Mouse (Mus musculus) left cerebral cortex, postnatal 4 days (tissue): ENCODE results near the gene 9430097D07Rik. TPM values are rescaled to one million over a fixed set of nuclear protein-coding genes. Genes with fewer than 3 reads are reported as not detected.

Experiments
- DNase-seq: peaks from one replicate; pipeline ENCODE4 v3.0.0-alpha.2; 2022
- intact Hi-C: fragments of 180-260 bp; cut with DNase I; formaldehyde crosslinking; loops from one replicate; pipeline ENCODE4 v1.15.1; 2025
- total RNA-seq, 2 experiments: library from RNA; stranded (reverse); gene quantifications; 2 replicates each; pipeline ENCODE4 v1.2.3; 2021

Gene 9430097D07Rik
- total RNA-seq, 2 experiments from 2014 or later, result 0.62 to 0.84 TPM

DNA sequence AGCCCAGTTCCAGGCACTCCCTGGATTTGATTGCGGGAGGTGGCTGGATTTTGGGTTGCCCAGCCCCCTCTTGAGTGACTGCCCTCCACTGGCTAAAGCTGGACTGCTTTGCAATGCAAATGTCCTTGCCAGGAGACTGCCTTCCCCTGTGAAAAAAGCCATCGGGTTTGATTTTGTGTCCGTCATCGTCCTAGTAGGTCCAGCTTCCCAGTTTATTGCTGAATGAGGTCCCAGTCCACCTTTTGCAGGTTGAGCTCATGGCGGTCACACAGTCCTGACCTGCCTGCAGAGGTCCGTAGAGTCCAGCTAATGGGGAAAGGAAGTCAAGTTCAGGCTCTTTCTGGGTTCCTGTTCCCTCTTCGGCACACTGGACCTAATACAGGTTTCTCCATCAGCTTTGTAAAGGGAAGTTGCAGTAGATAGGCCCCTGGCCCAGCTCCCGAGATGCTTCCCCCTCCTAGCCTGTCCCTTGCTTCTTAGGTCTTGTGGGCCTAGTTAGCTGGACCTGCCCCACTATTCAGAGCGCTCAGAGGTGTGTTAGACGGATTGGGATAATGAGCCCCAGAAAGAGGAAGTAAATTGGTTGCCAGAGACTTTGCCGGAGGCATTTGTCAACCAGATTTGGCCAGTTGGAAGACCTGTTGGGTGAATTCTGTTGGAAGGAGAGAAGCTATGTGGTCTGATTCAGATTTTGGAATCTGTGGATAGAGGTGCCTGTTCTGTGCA is 38.7 kb downstream of the 9430097D07Rik start:
- intact Hi-C loops, result no loop called here
- peak; percentile 56 for DNase-seq

DNA sequence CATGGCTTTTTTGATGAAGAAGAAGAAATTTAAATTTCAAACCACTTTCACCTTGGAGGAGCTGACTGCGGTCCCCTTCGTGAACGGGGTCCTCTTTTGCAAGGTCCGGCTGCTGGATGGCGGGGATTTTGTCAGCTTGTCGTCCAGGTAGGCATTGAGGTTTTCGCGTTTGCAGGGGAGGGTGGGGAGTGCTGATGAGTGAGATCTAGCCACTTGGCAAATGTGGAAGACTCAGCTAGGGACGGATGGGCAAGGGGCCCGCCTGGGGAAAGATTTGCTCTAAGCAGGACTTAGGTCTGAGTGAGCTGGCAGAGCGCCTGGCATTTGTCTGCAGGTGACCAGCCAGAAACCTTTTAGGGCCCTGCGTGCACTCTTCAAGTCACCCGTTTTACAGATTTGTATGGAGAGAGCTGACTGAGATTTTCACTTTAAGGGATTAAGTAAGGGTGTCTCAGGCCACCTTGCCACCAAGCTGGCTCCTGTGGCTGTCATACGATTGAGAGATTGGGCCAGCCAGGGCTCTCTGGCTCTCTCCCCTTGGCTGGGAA is 39.3 kb downstream of the 9430097D07Rik start:
- peak; percentile 65 for DNase-seq
- intact Hi-C loops, result no loop called here

DNA sequence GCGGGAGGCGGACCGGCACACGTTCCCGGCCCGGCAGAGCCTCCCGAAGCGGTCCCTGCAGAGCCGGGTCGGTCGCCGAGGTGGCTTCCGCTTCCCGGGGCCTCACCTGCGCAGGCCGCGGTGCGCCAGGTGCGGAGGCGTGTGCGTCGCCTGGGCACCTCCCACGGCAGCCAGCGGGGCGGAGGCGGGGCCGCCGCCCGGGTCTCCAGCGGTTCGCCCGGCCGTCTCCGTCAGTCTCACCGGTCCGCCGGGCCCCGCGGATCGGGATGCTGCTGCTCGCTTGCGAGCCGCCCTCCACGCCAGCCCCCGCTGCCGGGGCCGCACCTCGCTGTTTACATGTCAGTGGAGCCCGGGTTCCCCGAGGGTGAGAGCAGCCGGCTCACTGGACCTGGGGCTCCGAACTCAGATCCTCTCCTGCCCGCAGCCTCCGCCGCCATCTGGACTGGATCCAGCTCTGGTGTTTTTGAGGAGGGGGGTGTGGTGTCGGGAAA is 39.9 kb downstream of the 9430097D07Rik start:
- intact Hi-C loops, result no loop called here

GRCm38 (mm10) chr2:32534733-32535471 is 40.6 kb downstream of the 9430097D07Rik start, which contains the start of gene Fam102a:
Fam102a (plus strand) TSS chr2:32535332.
- intact Hi-C loops, result no loop called here
- peak; percentile 100 for DNase-seq

More for the DNA sequence above, 39.9 kb downstream of the 9430097D07Rik start:
- peak; percentile 68 for DNase-seq

DNA sequence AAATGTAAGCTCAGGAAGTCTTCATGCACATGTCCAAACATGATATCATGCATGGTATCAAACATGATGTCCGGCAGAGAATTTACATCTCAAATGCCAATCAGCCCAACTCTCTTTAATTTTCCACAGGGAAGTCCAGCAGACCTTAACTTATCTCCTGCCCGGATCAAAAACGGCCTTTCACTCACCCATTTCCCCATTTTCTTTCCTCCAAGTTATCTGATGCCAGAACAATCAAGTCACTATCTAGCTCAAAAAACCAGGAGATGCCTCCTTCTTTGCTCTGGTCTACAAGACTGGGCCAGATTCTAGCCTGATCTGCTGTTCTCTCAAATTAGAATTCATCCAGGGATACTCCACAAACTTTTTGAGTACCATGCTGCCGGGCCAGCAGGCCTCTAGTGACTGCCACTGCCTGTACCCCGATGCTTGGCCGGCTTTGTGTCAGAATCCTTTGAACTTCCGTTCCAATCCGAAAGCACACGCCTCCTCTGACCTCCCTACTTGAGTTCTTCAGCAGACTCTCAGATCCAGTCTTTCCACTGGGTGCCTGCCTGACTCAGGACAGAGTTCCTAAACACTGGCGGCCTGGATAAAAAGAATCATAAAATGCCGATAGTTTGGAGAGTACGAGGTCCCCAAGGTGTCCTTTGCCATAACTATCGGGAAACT is 41.3 kb downstream of the 9430097D07Rik start:
- intact Hi-C loops, result no loop called here
- peak; percentile 24 for DNase-seq

- intact Hi-C loops, result no loop called here
These were observed 42.3 kb downstream of the 9430097D07Rik start for GRCm38 (mm10) chr2:32533163-32533562.

DNA sequence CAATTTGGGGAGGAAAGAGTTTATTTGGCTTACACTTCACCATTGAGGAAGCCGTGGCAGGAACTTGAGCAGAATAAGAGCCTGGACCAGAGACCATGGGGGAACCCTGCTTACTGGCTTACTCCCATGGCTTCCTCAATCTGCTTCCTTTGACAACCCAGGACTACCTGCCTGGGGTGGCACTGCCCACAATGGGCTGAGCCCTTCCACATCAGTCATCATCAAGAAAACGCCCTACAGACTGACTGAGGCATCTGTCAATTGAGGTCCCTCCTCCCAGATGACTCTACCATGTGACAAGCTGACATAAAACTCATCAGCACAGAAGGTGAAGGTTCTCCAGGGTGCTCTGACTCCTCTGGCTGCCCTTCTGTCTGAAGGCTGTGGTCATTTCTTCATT is 45.0 kb downstream of the 9430097D07Rik start:
- no peak for DNase-seq
- intact Hi-C loops, result no loop called here

More at GRCm38 (mm10) chr2:32533163-32533562, 42.3 kb downstream of the 9430097D07Rik start:
- DNase-seq, result no peak

DNA sequence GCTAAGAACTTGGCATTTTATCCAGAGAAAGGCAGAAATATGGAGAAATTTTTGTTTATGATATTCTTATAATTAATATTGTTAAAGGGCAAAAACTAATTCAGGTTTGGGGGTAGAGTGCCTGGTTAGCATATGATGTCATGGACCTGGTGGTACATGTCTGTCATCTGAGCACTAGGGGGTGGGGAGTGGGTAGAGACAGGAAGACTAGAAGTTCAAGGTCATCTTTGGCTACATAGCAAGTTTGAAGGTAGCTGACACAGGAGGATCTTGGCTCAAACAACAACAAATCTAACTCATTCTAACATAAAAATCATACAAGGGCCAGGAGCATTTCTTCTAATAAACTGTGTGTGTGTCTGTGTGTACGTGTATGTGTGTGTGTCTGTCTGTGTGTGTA is 47.2 kb downstream of the 9430097D07Rik start:
- no peak for DNase-seq
- intact Hi-C loops, result no loop called here

DNA sequence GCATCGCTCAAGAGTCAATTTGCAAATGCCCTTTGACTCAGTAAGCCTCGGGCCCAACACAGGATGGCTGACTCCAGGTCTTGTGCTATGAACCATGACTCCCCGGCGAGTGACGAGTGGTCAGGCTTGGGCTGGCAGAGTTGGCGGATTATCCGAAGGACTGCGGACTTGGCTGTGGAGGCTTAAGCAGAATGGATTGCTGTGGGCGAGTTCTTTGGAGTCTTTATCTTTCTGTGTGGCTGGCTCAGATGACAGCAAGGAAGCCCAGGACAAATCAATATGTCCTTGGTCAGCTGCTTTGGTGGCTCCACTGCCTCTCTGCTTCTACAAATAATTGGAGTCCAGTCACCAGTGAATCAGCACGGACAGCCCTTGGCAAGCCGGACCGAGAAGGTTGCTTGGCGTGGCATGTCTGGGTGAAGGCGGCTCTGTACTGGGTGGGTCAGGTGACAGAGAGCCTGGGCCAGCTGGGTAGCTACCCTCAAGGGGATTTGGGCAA is 48.0 kb downstream of the 9430097D07Rik start:
- no peak for DNase-seq
- intact Hi-C loops, result no loop called here

DNA sequence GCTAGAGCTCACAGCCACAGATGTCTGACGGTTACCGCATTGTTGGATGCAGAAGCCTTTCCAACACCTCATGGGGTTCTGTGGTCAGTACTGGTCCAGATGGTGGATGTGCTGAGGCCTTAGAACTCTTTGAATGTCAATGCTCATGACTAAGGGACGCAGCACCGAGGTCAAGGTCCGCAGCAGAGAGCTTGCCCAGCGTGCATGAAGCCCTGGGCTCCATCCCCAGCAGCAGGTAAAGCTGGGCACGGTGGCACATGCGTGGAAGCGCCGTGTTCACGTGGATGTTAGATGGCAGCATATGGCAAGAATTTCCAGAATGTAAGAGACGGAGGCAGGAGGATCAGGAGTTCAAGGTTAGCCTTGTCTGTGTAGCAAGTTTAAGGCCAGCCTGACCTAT is 49.7 kb downstream of the 9430097D07Rik start:
- intact Hi-C loops, result no loop called here
- no peak for DNase-seq

- no peak for DNase-seq
- intact Hi-C loops, result no loop called here
These were observed 50.9 kb downstream of the 9430097D07Rik start for GRCm38 (mm10) chr2:32524536-32525031.

Other genes with a start within 250 kb of the 9430097D07Rik start
- gene Ciz1, start 223.4 kb downstream of the 9430097D07Rik start, total RNA-seq, result 100 to 1,000 TPM in 1 of 2 experiments, 10 to 100 TPM in 1; 87.7 to 101 TPM
- 100 to 1,000 TPM; 241 to 308 TPM for gene Dnm1, start 222.3 kb downstream of the 9430097D07Rik start, total RNA-seq
- 100 to 1,000 TPM; 101 to 110 TPM for gene 1110008P14Rik, start 193.7 kb downstream of the 9430097D07Rik start, total RNA-seq
- 1 to 10 TPM; 1.9 TPM for gene Lcn2, start 187.4 kb downstream of the 9430097D07Rik start, total RNA-seq
- 10 to 100 TPM; 44.9 to 48.1 TPM for gene Ptges2, start 179.8 kb downstream of the 9430097D07Rik start, total RNA-seq
- gene Naif1, start 125.2 kb downstream of the 9430097D07Rik start, total RNA-seq, result 1 to 10 TPM; 3.1 to 4.0 TPM
- 10 to 100 TPM; 47.9 to 50.8 TPM for gene Slc25a25, start 124.2 kb downstream of the 9430097D07Rik start, total RNA-seq
- 10 to 100 TPM; 18.8 to 20.1 TPM for gene Fam102a, start 40.4 kb downstream of the 9430097D07Rik start, total RNA-seq
- gene Dpm2, start 4.8 kb downstream of the 9430097D07Rik start, total RNA-seq, result 10 to 100 TPM; 74.3 to 76.8 TPM
- gene Pip5kl1, start 887 bp downstream of the 9430097D07Rik start, total RNA-seq, result 10 to 100 TPM in 1 of 2 experiments, 1 to 10 TPM in 1; 9.4 to 11.5 TPM
- gene St6galnac4, start 11.4 kb upstream of the 9430097D07Rik start, total RNA-seq, result 10 to 100 TPM; 35.7 to 38.4 TPM
- gene St6galnac6, start 24.0 kb upstream of the 9430097D07Rik start, total RNA-seq, result 10 to 100 TPM; 78.8 to 91.8 TPM
- gene Ak1, start 46.1 kb upstream of the 9430097D07Rik start, total RNA-seq, result 100 to 1,000 TPM; 100 to 106 TPM
- gene Eng, start 70.9 kb upstream of the 9430097D07Rik start, total RNA-seq, result 10 to 100 TPM; 21.2 to 26.1 TPM
- gene Fpgs, start 128.5 kb upstream of the 9430097D07Rik start, total RNA-seq, result 10 to 100 TPM; 26.3 to 30.0 TPM
- 10 to 100 TPM; 87.8 to 88.0 TPM for gene Cdk9, start 137.4 kb upstream of the 9430097D07Rik start, total RNA-seq
- gene Sh2d3c, start 145.4 kb upstream of the 9430097D07Rik start, total RNA-seq, result 10 to 100 TPM; 33.1 to 37.2 TPM
- gene 6330409D20Rik, start 165.3 kb upstream of the 9430097D07Rik start, total RNA-seq, result 1 to 10 TPM; 3.0 to 3.2 TPM
- gene Tor2a, start 181.6 kb upstream of the 9430097D07Rik start, total RNA-seq, result 10 to 100 TPM; 29.3 to 30.5 TPM
- under 1 TPM; 0.42 to 0.66 TPM for gene Ttc16, start 199.9 kb upstream of the 9430097D07Rik start, total RNA-seq
- 10 to 100 TPM in 1 of 2 experiments, 1 to 10 TPM in 1; 6.5 to 11.2 TPM for gene Ptrh1, start 200.1 kb upstream of the 9430097D07Rik start, total RNA-seq
- gene Cfap157, start 208.7 kb upstream of the 9430097D07Rik start, total RNA-seq, result under 1 TPM; 0.34 to 0.58 TPM